Mouse (Mus musculus) Patski (cell line): ENCODE data around the gene Daxx. TPM values are rescaled to one million over a fixed set of nuclear protein-coding genes. Genes with fewer than 3 reads are reported as not detected.
A peak's percentile ranks its signal among the peaks of the same experiment; 100 is the strongest.
"Not testable (repeated sequence)": the region's sequence is repeated elsewhere in the genome, so short reads cannot be mapped to it uniquely, and the experiment has no call there.

Source experiments
- ATAC-seq: fragments of 100-300 bp; one replicate; pipeline ENCODE4 v1.8.0; 2021
- CTCF ChIA-PET: fragments of 350-600 bp; sonication (Branson Sonifier 250); formaldehyde crosslinking; loops from one replicate; lab custom pipeline; 2022; ENCODE audit warnings: inconsistent platforms; lab: Charles Lee
- POLR2A ChIA-PET: fragments of 350-600 bp; sonication (Branson Sonifier 250); formaldehyde crosslinking; loops from one replicate; lab custom pipeline; 2022; ENCODE audit warnings: antibody characterized with exemption, inconsistent platforms; lab: Charles Lee
- DNase-seq: peaks from one replicate; pipeline ENCODE4 v3.0.0-alpha.2; 2011; ENCODE audit warnings: low read depth, low spot score
- H3K27me3 ChIP-seq: fragments of 371-371 bp; one replicate; pipeline ENCODE4 v1.5.1; 2021
- CTCF ChIP-seq: fragments of 100-300 bp; IDR thresholded peaks from one replicate; pipeline ENCODE4 v1.5.1; 2021
- in situ Hi-C: fragments of 300-500 bp; cut with MboI; formaldehyde crosslinking; loops from 3 replicates; pipeline ENCODE4 v1.11.1; 2018; ENCODE audit warnings: low pct_unique_long_range_greater_than_20kb, mixed read lengths
- polyA plus RNA-seq: library from polyadenylated mRNA; unstranded; gene quantifications from one replicate; pipeline ENCODE4 v1.2.3, GENCODE M21; 2021

Gene Daxx
- polyA plus RNA-seq, 1 experiment from 2014 or later, result 37.4 TPM

DNA sequence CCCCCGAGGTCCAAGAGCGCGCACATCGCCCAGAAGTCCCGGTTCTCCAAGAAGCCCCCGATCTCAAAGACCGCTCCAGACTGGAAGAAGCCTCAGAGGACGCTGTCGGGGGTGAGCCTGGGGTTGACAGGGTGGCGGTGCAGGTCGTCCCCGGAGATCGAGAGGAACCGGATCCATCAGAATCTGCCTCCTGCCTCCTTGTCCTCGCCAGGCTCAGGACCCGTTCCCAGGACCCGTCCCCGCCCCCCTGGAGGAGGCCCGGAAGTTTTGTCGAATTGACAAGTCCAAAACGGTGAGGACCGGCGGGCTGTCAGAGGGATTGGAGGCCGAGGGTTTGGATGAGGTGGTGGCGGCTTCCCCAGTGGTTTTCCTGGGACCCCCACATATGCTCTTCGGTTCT, 31.8 kb downstream of the Daxx start:
- ChIA-PET CTCF (interaction anchor here (0.9 to 1.8 kb wide), 5 partner anchors 10 to 43 kb away, joined by 3 to 6 read pairs (median 5); partner anchors contain the start of genes B3galt4, Rps18 and Vps52), POLR2A (interaction anchor here (0.6 to 2.6 kb wide), 4 partner anchors 9 to 15 kb away, joined by 3 to 15 read pairs (median 6); partner anchors contain the start of genes B3galt4, Rps18 and Vps52)
- in situ Hi-C loops, result no loop called here
- TF ChIP-seq CTCF, result no peak
- no peaks in the 10 kb centered on the region for H3K27me3 ChIP-seq
- ATAC-seq (no peak), DNase-seq (no peak)

DNA sequence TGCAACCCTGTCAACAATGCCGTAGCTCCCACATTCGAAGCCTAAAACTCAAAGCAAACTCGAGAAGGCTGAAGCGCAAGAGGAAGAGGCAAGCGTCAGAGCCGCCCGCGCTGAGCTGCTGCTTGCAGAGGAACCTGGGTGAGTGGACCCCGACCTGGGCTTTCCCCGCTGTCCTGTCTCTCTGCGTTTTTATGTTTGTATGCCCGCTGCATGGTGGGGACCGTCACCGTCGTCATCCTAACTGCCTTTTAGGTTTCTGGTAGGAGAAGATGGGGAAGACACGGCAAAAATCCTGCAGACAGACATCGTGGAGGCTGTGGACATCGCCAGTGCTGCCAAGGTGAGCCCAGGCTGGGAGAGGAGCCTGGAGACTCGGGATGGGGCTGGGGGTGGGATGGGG, 32.2 kb downstream of the Daxx start:
- CTCF ChIA-PET, result interaction anchor here (1.8 kb wide), 1 partner anchor 9 kb away, joined by 6 read pairs; the partner anchor contains the start of gene B3galt4
- no peak for DNase-seq
- no peak for TF ChIP-seq CTCF
- POLR2A ChIA-PET, result interaction anchor here (1.0 to 3.2 kb wide), 2 partner anchors 14 kb away, joined by 3 to 9 read pairs; partner anchors contain the start of genes Rps18 and Vps52
- no peaks in the 10 kb centered on the region for H3K27me3 ChIP-seq
- ATAC-seq, result no peak
- in situ Hi-C loops, result no loop called here

DNA sequence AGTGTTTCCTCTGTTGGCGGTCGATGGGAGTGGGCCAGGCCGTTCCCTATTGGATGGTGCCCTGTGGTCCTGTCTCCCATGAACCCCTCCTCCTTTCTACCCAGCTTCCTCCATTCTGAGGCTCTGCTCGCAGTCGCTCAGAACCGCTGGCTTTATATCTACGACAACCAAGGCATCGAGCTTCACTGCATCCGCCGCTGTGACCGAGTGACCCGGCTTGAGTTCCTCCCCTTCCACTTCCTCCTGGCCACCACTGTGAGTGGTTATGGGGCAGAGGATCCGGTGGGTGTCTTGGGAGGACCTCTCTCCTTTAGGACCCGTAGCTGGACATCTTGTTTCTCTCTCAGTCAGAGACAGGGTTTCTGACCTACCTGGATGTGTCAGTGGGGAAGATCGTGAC, 34.2 kb downstream of the Daxx start:
- H3K27me3 ChIP-seq, result no peaks in the 10 kb centered on the region
- DNase-seq, result no peak
- CTCF ChIA-PET, result no interaction called here
- in situ Hi-C loops, result no loop called here
- POLR2A ChIA-PET, result interaction anchor here (3.2 kb wide), 1 partner anchor 12 kb away, joined by 9 read pairs; the partner anchor contains the start of genes Rps18 and Vps52
- no peak for ATAC-seq
- TF ChIP-seq CTCF, result no peak

DNA sequence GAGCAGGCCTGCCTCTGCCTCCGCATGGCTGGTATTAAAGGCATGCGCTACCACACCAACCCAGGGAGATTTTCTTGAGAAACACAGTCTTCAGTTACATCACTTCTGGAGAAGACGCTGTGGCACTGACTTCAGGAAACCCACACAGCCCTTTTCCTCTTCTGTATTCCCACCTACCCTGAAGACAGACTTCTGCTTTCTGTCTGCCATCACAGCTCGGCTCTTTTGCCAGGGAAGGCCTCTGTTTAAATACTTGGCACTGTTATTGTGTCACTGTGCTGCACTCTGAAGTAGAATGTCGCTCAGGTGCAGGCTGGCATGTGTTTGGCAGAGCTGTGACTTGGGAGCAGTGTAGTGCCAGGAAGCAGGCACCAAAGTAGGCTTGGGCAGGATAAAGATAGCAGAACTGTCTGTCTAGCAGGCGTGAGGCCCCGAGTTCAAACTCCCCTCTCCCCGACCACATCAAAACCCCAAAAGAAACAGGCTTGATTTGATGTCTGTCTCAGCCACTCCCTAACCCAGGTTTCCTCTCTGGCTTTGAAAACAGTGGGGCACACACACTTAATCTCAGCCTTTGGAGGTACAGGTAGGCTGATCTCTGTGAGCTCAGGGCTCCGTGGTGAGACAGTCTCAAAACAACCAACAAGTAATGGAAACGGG, 38.3 kb downstream of the Daxx start:
- ChIA-PET POLR2A (no interaction called here), CTCF (no interaction called here)
- no peak for ATAC-seq
- DNase-seq, result no peak
- TF ChIP-seq CTCF, result no peak
- in situ Hi-C loops, result no loop called here
- H3K27me3 ChIP-seq, result no peaks in the 10 kb centered on the region

DNA sequence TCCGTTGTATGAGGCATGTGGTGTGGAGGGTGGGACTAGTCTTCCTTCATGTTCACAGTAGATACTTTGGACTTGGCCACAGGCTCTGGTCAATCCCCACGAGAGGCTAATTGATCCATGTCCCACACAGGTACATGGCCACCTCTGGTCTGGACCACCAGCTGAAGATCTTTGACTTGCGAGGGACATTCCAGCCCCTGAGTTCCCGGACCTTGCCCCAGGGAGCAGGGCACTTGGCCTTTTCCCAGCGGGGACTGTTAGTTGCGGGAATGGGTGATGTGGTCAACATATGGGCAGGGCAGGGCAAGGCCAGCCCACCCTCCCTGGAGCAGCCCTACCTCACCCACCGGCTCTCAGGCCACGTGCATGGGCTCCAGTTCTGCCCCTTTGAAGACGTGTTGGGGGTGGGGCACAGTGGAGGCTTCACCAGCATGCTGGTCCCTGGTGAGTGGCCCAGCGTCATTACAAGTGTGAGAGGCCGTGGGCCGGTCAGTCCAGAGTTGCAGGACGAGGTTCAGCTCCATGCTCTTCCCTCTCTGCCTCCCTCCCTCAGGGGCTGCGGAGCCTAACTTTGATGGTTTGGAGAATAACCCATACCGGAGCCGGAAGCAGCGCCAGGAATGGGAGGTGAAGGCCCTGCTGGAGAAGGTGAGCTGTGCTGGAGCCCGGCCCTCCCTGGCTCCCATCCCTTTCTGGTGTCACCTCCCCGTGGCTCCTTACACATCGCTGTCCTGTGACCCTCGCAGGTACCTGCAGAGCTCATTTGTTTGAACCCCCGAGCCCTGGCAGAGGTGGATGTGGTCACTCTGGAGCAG, 39.1 kb downstream of the Daxx start:
- ATAC-seq, result no peak
- CTCF ChIA-PET, result no interaction called here

DNA sequence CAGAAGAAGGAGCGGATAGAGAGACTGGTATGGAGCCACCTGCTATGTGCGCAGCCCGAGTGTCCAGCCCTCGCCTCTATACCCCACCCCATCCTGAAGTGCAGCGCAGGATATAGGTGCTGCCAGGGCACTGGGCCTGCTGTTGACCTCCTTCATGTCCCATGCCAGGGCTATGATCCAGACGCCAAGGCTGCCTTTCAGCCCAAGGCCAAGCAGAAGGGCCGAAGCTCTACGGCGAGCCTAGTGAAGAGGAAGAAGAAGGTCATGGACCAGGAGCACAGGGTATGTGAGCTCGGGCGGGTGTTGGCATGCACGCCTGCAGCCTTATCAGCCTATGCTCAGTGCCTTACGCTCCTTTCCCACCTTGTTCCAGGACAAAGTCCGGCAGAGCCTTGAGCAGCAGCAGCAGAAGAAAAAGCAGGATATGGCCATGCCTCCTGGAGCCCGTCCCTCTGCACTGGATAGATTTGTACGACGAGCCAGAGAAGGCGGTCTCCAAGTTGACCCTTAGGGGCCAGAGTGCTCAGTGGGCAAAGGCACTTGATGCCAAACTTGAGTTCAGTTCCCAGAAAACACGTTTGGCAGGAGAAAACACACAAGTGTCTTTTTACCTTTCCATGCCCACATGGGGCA, 39.8 kb downstream of the Daxx start:
- in situ Hi-C loops, result no loop called here
- H3K27me3 ChIP-seq, result no peaks in the 10 kb centered on the region
- ChIA-PET CTCF (interaction anchor here (1.2 kb wide), 1 partner anchor 10 kb away, joined by 4 read pairs; no protein-coding TSS in a partner anchor), POLR2A (interaction anchor here (3.6 kb wide), 1 partner anchor 9 kb away, joined by 15 read pairs; the partner anchor contains the start of genes Pfdn6 and Wdr46)
- DNase-seq, result no peak
- TF ChIP-seq CTCF, result no peak
- no peak for ATAC-seq

More for the DNA sequence above, 39.1 kb downstream of the Daxx start:
- H3K27me3 ChIP-seq, result no peaks in the 10 kb centered on the region
- POLR2A ChIA-PET, result interaction anchor here (3.6 kb wide), 1 partner anchor 9 kb away, joined by 15 read pairs; the partner anchor contains the start of genes Pfdn6 and Wdr46
- no peak for TF ChIP-seq CTCF
- DNase-seq, result no peak
- in situ Hi-C loops, result no loop called here

DNA sequence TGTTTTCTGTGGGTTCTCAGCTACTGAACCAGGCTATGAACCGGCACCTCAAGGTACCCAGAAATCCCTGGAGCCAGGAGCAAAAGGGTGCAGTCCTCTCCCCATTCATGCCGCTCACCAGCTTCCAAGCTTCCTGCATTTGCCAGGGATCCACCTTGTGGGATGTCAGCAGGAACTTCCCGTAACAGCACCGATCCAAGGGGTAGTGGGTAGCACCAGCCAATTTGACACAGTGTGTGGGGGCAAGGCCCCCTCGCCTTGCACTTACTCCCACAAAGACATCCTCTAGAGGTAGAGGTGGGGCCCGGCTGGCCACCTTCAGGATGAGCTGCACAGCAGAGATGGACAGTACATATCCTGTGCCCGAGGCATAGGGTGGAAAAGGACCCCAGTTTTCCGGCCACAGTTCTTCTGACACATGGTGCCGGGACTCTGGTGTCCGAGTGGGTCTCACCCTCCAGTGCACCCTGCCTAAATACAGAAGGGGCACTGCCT, 41.0 kb downstream of the Daxx start:
- no peak for TF ChIP-seq CTCF
- CTCF ChIA-PET, result interaction anchor here (1.2 to 2.4 kb wide), 2 partner anchors 9 to 11 kb away, joined by 4 to 6 read pairs; partner anchors contain the start of genes Pfdn6 and Wdr46
- in situ Hi-C loops, result no loop called here
- DNase-seq (no peak), ATAC-seq (no peak)
- H3K27me3 ChIP-seq, result no peaks in the 10 kb centered on the region
- POLR2A ChIA-PET, result interaction anchor here (3.6 kb wide), 1 partner anchor 10 kb away, joined by 15 read pairs; the partner anchor contains the start of genes Pfdn6 and Wdr46

DNA sequence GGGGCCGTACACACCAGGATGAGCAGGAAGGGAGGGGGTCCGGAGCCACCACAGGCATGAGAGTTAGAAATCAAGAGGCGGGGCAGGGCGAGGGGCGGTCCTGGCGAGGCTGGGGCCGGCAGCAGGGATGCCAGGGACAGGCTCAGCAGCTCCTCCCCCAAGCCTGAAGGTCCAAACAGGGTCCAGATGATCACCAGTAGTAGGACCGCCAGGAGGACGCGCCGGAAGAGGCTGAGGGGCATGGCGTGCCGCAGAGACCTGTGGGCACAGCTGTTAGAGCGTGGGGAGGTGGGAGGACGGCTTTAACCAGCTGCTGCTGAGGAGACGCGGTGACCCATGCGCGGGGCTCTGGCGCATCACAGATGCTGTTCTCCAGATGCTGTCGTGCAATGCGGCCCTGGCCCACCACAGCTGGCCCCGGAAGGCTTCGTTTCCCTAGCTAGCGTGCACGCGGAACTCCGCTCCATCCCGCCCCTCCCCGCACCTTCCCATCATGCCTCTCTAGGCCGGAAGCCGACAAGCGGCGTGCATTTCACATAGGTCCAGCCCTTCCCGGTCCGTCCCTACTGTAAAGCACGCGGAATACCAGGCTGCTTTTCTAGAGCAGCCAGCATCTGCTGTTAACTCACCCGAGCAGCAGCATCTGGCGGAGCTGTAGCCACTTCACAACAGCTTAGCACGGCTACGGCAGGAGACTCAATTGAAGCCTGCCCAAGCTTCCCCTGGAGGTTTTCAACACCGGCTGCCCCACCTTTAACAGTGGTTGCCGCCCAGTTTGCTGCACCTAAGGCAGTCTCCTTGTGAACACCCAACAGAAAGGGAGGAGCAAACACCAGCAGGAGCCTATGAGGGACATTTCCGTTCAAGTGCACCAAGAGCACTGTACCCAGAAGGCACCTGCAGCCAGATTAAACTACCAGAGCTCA, 42.1 kb downstream of the Daxx start, which contains the start of gene B3galt4:
B3galt4 (minus strand) TSS at position 468 of the 926 bp plus-strand sequence.
- ChIA-PET CTCF (interaction anchor here (2.4 kb wide), 1 partner anchor 11 kb away, joined by 6 read pairs; the partner anchor contains the start of genes Pfdn6 and Wdr46), POLR2A (interaction anchor here (3.6 kb wide), 1 partner anchor 11 kb away, joined by 15 read pairs; the partner anchor contains the start of genes Pfdn6 and Wdr46)
- no peak for DNase-seq
- no peaks in the 10 kb centered on the region for H3K27me3 ChIP-seq
- peak; percentile 29 for ATAC-seq
- in situ Hi-C loops, result no loop called here
- no peak for TF ChIP-seq CTCF

DNA sequence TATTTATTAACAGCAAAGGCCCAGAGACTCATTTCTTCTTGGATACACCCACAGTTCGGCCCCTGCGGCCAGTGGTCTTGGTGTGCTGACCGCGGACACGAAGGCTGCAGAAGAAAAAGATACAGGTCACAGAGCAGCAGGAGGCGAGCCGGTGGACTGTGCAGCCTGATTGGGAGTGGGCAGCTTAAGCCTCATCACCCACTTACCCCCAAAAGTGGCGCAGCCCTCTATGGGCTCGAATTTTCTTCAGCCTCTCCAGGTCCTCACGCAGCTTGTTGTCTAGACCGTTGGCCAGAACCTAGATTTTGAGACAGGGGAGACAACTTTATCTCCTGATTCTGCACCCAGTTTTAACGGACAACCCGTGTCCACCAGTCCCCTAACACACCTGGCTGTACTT, 42.8 kb downstream of the Daxx start:
- POLR2A ChIA-PET, H3K27me3 ChIP-seq, DNase-seq, ATAC-seq, in situ Hi-C loops: not testable (repeated sequence)
- CTCF ChIA-PET, result interaction anchor here (2.4 kb wide), 1 partner anchor 11 kb away, joined by 6 read pairs; the partner anchor contains the start of genes Pfdn6 and Wdr46
